Mouse (Mus musculus) ES-E14 (cell line): ENCODE results near the gene Ptgfr. TPM values are rescaled to one million over a fixed set of nuclear protein-coding genes. Genes with fewer than 3 reads are reported as not detected.

Experiments used
- DNase-seq: peaks from one replicate; pipeline ENCODE4 v3.0.0-alpha.2; 2013; ENCODE audit warnings: low read depth, low spot score
- H3K27ac ChIP-seq: 2 replicates; pipeline ENCODE4 v1.5.1; 2012; ENCODE audit warnings: low read depth, mild to moderate bottlenecking, low read length, moderate library complexity, mixed read lengths; ENCODE audit not compliant: poor library complexity, insufficient read depth, severe bottlenecking
- H3K36me3 ChIP-seq: 2 replicates; pipeline ENCODE4 v1.6.1; 2012; ENCODE audit warnings: mild to moderate bottlenecking, low read length, moderate library complexity, mixed read lengths; ENCODE audit not compliant: control insufficient read depth, poor library complexity, insufficient read depth, severe bottlenecking
- H3K4me1 ChIP-seq, 2 experiments: fragments of 150-350 bp in 1 of 2; sonication (generic) in 1 of 2; 2 replicates each; pipeline ENCODE4 v1.6.1; 2012; ENCODE audit warnings: low read length in 2 of 2, mild to moderate bottlenecking in 1 of 2, mixed read lengths in 1 of 2; ENCODE audit not compliant: control insufficient read depth in 2 of 2, insufficient read depth in 2 of 2, poor library complexity in 1 of 2
- H3K4me3 ChIP-seq, 2 experiments: fragments of 150-350 bp in 1 of 2; sonication (generic) in 1 of 2; 2 replicates each; pipeline ENCODE4 v1.5.1; 2012; ENCODE audit warnings: low read length in 2 of 2, low read depth in 1 of 2, mild to moderate bottlenecking in 1 of 2, mixed read lengths in 1 of 2; ENCODE audit not compliant: insufficient read depth in 1 of 2, poor library complexity in 1 of 2, severe bottlenecking in 1 of 2
- H3K9ac ChIP-seq: 2 replicates; pipeline ENCODE4 v1.6.1; 2012; ENCODE audit warnings: low read depth, mild to moderate bottlenecking, low read length, mixed read lengths; ENCODE audit not compliant: poor library complexity, insufficient read depth, severe bottlenecking
- H3K9me3 ChIP-seq: fragments of 150-350 bp; sonication (generic); 2 replicates; pipeline ENCODE4 v1.6.1; 2012; ENCODE audit warnings: low read depth, mild to moderate bottlenecking, low read length; ENCODE audit not compliant: control insufficient read depth, insufficient read depth
- CHD2 ChIP-seq: IDR thresholded peaks from 2 replicates; pipeline ENCODE4 v1.6.1; 2014; ENCODE audit warnings: mild to moderate bottlenecking, low read depth, low read length, inconsistent platforms
- HCFC1 ChIP-seq: IDR thresholded peaks from 2 replicates; pipeline ENCODE4 v1.6.1; 2012; ENCODE audit warnings: low read length, inconsistent platforms, borderline replicate concordance; ENCODE audit not compliant: insufficient read depth
- MAFK ChIP-seq: IDR thresholded peaks from 2 replicates; pipeline ENCODE4 v1.6.1; 2014; ENCODE audit warnings: mild to moderate bottlenecking, low read depth, low read length, inconsistent platforms; ENCODE audit not compliant: insufficient read depth
- ZC3H11A ChIP-seq: IDR thresholded peaks from 2 replicates; pipeline ENCODE4 v1.6.1; 2012; ENCODE audit warnings: low read depth, mild to moderate bottlenecking, inconsistent platforms, low read length, borderline replicate concordance
- ZNF384 ChIP-seq: IDR thresholded peaks from 2 replicates; pipeline ENCODE4 v1.6.1; 2012; ENCODE audit warnings: low read depth, low read length, inconsistent platforms
- in situ Hi-C, 2 experiments: fragments of 600-800 bp; cut with MboI; formaldehyde crosslinking; loops; one replicate each; pipeline ENCODE4 v1.15.1; 2025; ENCODE audit warnings: low sequenced_read_pairs in 2 of 2, inconsistent platforms in 1 of 2; ENCODE audit not compliant: unreplicated experiment in 2 of 2
- total RNA-seq: library from RNA; depleted of rRNA; stranded (reverse); fragments of 300-350 nt; gene quantifications from 2 replicates; pipeline ENCODE4 v1.2.3, GENCODE M21; 2012

Ptgfr gene
- total RNA-seq, 1 experiment, result 0.04 TPM

DNA sequence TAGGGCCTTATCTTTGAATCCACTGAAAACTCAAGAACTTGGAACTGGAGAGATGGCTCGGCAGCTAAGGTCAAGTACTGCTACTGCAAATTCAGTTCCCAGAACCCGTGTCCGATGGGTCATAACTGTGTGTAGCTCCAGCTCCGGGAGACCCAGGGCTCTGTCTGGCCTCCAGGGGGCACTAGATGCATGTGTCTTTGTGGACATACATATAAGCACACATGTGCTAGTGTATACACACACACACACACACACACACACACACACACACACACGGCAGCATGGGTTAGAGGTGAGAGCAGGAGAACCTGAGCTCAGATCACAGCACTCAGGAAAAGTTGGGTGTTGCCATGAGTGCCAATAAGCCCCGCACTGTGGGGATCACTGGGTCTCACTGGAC lies 19.2 kb downstream of the Ptgfr start:
- Histone ChIP-seq H3K9me3 (no peaks in the 10 kb centered on the region), H3K27ac (no peak overlapping the region), H3K4me3 (no peak overlapping the region), H3K36me3 (no peaks in the 10 kb centered on the region), H3K4me1 (no peaks in the 10 kb centered on the region), H3K9ac (no peak overlapping the region)
- DNase-seq, result peak; percentile 31
- TF ChIP-seq HCFC1, result no peak
- no peak for TF ChIP-seq ZNF384
- no peak; the same call in 1 of the 2 replicates for TF ChIP-seq ZC3H11A
- TF ChIP-seq CHD2, result no peak
- TF ChIP-seq MAFK, result no peak
- in situ Hi-C loops, result loop anchor here in 1 of 2 experiments (25.0 kb wide), 1 partner anchor 269 kb away; no protein-coding TSS in a partner anchor

DNA sequence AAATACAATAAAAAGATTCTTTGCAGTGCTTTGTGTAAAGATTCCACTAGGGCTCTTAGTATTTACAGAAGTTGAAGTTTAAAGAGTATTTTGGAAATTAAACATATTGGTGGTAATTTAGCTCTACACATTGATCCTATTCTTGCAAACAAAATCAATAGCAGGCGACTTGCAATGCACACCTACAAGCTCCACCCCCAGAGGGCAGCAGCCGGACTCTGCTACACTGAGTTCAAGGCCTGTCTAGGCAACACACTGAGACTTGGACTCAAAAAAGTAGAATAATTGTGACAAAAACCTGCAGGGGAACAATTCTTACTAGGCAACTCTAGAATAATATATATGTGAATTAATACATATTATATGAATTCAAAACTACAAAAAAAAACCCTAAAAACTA lies 28.8 kb downstream of the Ptgfr start:
- no peak for TF ChIP-seq CHD2
- no peak for TF ChIP-seq ZC3H11A
- no peak for TF ChIP-seq HCFC1
- no peak for TF ChIP-seq MAFK
- no peak for TF ChIP-seq ZNF384

DNA sequence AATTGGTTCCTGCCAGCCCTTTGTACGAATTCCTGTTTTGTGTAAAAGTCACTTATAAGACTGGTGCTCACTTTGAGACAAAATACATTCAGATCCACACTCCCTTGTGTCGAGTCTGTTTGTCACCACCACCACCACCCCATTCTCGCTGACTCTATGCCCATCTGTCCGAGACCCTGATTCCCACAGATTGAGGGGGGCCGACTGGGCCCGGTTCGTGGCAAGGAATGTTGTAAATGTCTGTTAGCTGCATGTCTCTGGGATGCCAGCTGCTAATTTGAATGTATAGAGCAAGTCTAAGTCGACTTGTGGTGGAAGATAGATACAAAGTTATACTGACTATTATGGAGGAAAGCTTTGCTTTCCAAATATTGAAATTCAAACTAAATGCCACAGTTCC lies 48.8 kb downstream of the Ptgfr start:
- Histone ChIP-seq H3K27ac (no peak overlapping the region), H3K4me3 (no peak overlapping the region), H3K36me3 (no peaks in the 10 kb centered on the region), H3K9ac (no peak overlapping the region), H3K4me1 (no peaks in the 10 kb centered on the region), H3K9me3 (no peaks in the 10 kb centered on the region)
- TF ChIP-seq MAFK (no peak), ZC3H11A (no peak), ZNF384 (no peak), HCFC1 (no peak), CHD2 (no peak)
- no peak for DNase-seq
- in situ Hi-C loops, result no loop called here

More for the DNA sequence above, 28.8 kb downstream of the Ptgfr start:
- H3K36me3 ChIP-seq, result no peaks in the 10 kb centered on the region
- no peak overlapping the region for H3K27ac ChIP-seq
- DNase-seq, result no peak
- in situ Hi-C loops, result loop anchor here in 1 of 2 experiments (25.0 kb wide), 1 partner anchor 279 kb away; no protein-coding TSS in a partner anchor
- H3K9ac ChIP-seq, result no peak overlapping the region
- H3K4me3 ChIP-seq, result no peak overlapping the region
- H3K9me3 ChIP-seq, result no peaks in the 10 kb centered on the region
- no peaks in the 10 kb centered on the region for H3K4me1 ChIP-seq

DNA sequence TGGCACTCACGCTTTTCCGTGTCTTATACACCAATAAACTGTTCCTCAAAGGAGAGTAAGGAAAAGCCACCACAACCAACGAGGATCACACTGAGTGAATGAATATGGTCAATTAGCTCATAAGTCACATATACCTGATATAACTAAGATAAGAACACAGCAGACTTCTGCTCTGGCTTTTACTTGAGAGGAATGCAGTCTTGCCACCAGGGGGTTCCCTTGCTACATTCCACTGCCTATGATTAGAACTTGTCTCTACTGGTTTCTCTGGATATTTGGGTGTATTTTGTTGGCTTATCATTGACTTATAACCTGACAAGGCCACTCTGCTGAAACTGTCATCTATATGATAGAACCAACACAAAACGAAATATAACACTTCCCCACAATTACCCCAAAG lies 62.3 kb downstream of the Ptgfr start:
- no peak overlapping the region for H3K27ac ChIP-seq
- no peak for DNase-seq
- H3K9me3 ChIP-seq, result no peaks in the 10 kb centered on the region
- no peaks in the 10 kb centered on the region for H3K36me3 ChIP-seq
- H3K4me1 ChIP-seq, result no peaks in the 10 kb centered on the region
- H3K9ac ChIP-seq, result no peak overlapping the region
- TF ChIP-seq HCFC1 (no peak), ZC3H11A (no peak), CHD2 (no peak), ZNF384 (no peak), MAFK (no peak)
- no peak overlapping the region for H3K4me3 ChIP-seq
- in situ Hi-C loops, result no loop called here

DNA sequence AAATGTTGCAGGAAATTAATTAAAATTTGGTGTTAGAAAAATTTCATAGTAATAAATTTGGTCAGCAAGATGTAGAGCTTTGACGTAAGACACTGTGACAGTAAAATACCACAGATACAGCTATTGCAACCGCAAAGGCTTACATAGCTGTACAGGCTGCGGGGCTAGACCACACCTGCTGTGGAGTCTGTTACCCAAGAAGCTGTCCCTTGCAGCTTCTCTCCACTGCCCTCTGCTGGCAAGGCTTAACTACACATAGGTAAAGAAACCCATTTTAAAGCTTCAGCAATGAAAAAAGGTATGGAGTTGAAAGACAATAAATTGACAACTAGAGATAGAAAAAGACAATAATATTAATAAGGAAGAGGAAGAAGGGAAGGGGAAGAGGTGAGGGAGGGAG lies 66.4 kb downstream of the Ptgfr start:
- no peak overlapping the region for H3K9ac ChIP-seq
- no peak overlapping the region for H3K4me3 ChIP-seq
- no peak for TF ChIP-seq HCFC1
- no peak for TF ChIP-seq CHD2
- no peak for TF ChIP-seq ZNF384
- no peak for TF ChIP-seq MAFK
- no peak for TF ChIP-seq ZC3H11A
- no peaks in the 10 kb centered on the region for H3K9me3 ChIP-seq
- peak; percentile 59 for DNase-seq
- in situ Hi-C loops, result no loop called here
- H3K4me1 ChIP-seq, result no peaks in the 10 kb centered on the region
- H3K27ac ChIP-seq, result no peak overlapping the region
- H3K36me3 ChIP-seq, result no peaks in the 10 kb centered on the region
